Mouse (Mus musculus): Measurements from ENCODE around the gene Ncln. TPM values are rescaled to one million over a fixed set of nuclear protein-coding genes. Genes with fewer than 3 reads are reported as not detected.

Ncln gene
- polyA plus RNA-seq, 1 experiment from 2014 or later, result 92.6 TPM

DNA sequence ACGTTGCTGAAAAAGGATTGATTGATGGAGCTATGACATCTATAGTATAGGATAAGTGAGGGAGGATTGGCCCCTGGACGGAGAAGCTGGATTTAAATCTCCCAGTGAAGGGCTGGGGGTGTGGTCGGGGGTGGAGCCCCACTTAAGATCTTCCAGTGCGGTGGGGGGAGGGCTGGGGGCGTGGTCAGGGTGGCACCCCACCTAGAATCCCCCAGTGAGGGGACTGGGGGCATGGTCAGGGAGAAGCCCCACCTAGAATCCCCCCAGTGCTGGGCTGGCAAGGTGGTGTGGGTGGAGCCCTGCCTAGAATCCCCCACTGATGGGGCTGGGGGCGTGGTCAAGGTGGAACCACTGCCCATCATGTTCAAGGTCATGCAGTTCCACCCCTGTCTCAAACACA, 10.9 kb upstream of the Ncln start:
- DNase-seq (ENCODE audit: low spot score), result no peak
- WGBS, result 40% methylated on average over 6 of the region's 6 CpGs

DNA sequence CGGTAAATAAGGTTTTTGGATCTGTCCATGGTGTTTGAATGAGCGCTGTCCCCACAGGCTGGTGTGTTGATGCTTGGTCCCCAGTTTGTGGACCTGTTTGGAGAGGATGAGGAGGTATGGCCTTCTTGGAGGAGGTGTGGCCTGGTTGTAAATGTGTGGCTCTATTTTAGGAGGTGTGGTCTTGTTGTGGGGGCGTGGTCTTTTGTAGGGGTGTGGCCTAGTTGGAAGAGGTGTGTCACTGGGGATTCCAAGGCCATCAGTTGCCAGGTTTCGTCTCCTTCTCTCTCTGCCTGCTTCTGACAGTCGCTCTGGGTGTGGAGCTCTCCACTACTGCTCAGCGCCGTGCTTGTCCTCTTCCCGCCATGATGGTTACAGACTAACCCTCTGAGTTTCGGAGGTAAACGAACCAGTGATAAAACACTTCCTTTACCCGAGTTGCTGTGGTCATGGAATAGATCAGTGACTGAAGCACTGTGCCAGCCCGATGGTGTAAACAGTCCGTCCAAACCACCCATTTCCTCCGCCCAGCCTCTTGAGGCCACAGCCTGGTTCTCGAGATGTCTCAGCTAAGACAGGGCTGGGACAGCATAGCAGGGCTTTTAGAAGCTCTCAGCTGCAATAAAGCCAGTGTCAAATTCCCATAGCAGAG, 8.9 kb upstream of the Ncln start:
- no peak for DNase-seq (ENCODE audit: low spot score)
- Histone ChIP-seq H3K27me3 (ENCODE audit: insufficient read depth, poor library complexity, severe bottlenecking) (peaks cover 12% of the 10 kb centered on the region), H3K4me1 (replicated peaks) (peaks cover 9% of the 10 kb centered on the region), H3K27ac (no peak overlapping the region), H3K36me3 (no peaks in the 10 kb centered on the region), H3K4me3 (no peak overlapping the region), H3K9me3 (no peaks in the 10 kb centered on the region)
- WGBS, result 76% methylated on average over 15 of the region's 15 CpGs

More for the DNA sequence above, 10.9 kb upstream of the Ncln start:
- Histone ChIP-seq H3K36me3 (no peaks in the 10 kb centered on the region), H3K9me3 (no peaks in the 10 kb centered on the region), H3K27ac (no peak overlapping the region), H3K27me3 (ENCODE audit: insufficient read depth, poor library complexity, severe bottlenecking) (peaks cover 26% of the 10 kb centered on the region), H3K4me3 (no peak overlapping the region), H3K4me1 (replicated peaks) (peaks cover 9% of the 10 kb centered on the region)

DNA sequence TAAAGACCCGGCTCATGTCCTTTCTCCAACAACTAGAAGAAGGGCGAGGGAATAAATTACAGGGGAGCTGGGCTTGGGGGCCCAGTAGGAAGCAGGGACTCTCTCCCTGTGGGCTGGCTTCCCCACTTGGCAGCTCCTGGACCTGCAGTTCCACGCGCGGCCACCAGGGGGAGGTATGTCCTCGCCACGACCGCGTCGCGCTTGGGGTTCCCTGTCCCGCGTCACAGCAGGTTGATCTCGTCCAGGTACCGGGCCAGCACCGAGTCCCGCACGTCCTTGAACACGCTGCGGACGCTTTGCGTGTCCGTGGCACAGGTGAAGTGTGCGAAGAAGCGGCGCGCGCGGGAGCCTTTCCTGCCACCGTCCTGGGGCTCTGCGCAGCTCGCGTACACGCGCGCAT, 6.5 kb upstream of the Ncln start:
- WGBS, result 11% methylated on average over 36 of the region's 36 CpGs

DNA sequence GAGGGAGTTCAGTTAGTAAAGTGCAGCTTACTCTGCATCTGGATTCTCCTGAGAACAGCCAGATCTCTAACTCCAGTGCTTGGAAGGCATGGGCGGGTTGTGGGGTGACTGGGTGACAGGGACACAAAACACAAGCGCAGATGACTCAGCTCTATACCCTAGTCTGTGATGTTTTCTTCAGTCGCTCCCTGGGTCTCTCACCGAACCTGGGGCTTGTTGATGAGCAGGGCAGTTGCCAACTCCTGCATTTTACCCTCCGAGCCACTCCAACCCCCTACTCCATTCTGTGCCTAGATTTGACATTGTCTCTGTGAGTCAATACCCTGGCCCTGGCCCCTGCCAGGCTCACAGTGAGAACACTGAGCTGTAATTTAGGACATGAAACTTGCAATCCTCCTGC, 5.7 kb upstream of the Ncln start:
- WGBS, result 86% methylated on average over 5 of the region's 5 CpGs
- H3K27me3 ChIP-seq (ENCODE audit: insufficient read depth, poor library complexity, severe bottlenecking), result peaks cover 12% of the 10 kb centered on the region
- no peaks in the 10 kb centered on the region for H3K9me3 ChIP-seq
- no peak overlapping the region for H3K4me3 ChIP-seq
- no peaks in the 10 kb centered on the region for H3K36me3 ChIP-seq
- H3K27ac ChIP-seq, result no peak overlapping the region
- peaks cover 33% of the 10 kb centered on the region for H3K4me1 ChIP-seq (replicated peaks)
- DNase-seq (ENCODE audit: low spot score), result no peak

More for the DNA sequence above, 6.5 kb upstream of the Ncln start:
- Histone ChIP-seq H3K4me1 (replicated peaks) (peaks cover 26% of the 10 kb centered on the region), H3K27me3 (ENCODE audit: insufficient read depth, poor library complexity, severe bottlenecking) (peaks cover 12% of the 10 kb centered on the region), H3K9me3 (no peaks in the 10 kb centered on the region), H3K4me3 (peak overlapping the region; percentile 46), H3K27ac (peak overlapping the region; percentile 10; the same call in 1 of the 2 replicates), H3K36me3 (no peaks in the 10 kb centered on the region)
- peak; percentile 86 for DNase-seq (ENCODE audit: low spot score)

DNA sequence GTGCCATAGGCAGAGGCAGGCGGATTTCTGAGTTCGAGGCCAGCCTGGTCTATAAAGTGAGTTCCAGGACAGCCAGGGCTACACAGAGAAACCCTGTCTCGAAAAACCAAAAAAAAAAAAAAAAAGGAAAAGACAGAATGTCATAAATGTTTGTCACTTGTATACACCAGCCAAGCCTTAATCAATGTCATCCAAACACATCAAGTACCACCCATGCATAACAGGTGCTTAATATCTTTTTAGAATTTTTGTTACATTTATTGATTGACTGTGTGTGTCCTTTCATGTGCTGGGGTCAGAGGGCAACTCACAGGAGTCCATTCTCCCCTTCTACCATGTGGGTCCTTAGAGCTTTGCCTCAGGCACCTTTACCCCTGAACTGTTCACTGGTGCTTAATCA, 3.8 kb upstream of the Ncln start, which contains the start of gene S1pr4:
S1pr4 (minus strand) TSS at position 101 of the 400 bp plus-strand sequence.
- no peak for DNase-seq (ENCODE audit: low spot score)
- 80% methylated on average over 3 of the region's 3 CpGs for WGBS
- H3K27me3 ChIP-seq (ENCODE audit: insufficient read depth, poor library complexity, severe bottlenecking), result peaks cover 12% of the 10 kb centered on the region
- peak within 1 kb of the TSS; percentile 41; the same call in 1 of the 2 replicates for H3K27ac ChIP-seq
- no peaks in the 10 kb centered on the region for H3K36me3 ChIP-seq
- H3K9me3 ChIP-seq, result no peaks in the 10 kb centered on the region
- 0 out of 2 replicates have a peak within 1 kb of the TSS, but pooled peaks have one; percentile 7 for H3K4me3 ChIP-seq
- peaks cover 35% of the 10 kb centered on the region for H3K4me1 ChIP-seq (replicated peaks)

GRCm38 (mm10) chr10:81499250-81499901, 3.2 kb upstream of the Ncln start:
- H3K4me3 ChIP-seq, result 0 out of 2 replicates have a peak overlapping the region, but pooled peaks have one; percentile 7
- H3K27me3 ChIP-seq (ENCODE audit: insufficient read depth, poor library complexity, severe bottlenecking), result peaks cover 12% of the 10 kb centered on the region
- no peaks in the 10 kb centered on the region for H3K9me3 ChIP-seq
- H3K4me1 ChIP-seq (replicated peaks), result peaks cover 42% of the 10 kb centered on the region
- H3K27ac ChIP-seq, result peak overlapping the region; percentile 41; the same call in 1 of the 2 replicates
- H3K36me3 ChIP-seq, result no peaks in the 10 kb centered on the region
- DNase-seq (ENCODE audit: low spot score), result no peak
- WGBS, result 76% methylated on average over 23 of the region's 23 CpGs

DNA sequence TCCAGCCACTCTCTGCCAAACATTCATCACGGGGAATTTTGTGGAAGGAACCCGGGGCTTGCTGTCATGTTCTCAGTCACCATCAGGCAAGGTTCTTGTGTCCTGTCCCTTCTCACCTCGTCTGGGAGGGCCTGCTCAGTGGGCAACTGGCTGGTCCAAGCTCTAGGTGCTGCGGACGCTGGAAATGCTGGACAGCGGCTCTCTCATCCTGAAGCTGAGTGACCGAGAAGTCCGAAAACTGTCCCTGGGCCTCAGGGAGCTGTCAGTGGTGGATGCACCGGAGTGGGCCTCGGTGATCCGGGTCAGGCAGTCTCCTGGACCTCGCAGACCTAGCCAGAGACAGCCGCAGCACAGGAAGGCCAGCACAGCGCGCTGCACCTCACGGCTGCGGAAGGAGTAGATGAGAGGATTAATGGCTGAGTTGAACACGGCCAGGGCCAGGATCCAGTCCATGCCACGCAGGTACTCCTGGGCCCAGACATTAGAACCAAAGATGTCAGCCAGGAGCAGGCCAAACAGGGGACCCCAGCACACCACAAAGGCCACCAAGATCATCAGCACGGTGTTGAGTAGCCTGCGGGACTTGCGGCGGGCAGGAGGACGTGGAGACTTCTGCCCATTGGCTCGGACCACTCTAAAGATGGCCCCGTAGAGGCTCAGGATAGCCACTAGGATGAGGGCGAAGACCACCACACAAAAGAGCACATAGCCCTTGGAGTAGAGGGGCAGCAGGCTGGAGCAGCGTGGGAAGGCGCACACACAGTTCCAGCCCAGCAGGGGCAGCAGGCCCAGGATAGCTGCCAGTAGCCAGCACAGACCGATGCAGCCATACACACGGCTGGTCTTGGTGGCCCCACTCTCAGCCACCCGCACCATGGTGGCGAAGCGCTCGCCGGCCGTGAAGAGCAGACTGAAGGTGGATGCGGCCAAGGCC, 2.4 kb upstream of the Ncln start:
- 88% methylated on average over 38 of the region's 38 CpGs for WGBS
- DNase-seq (ENCODE audit: low spot score), result no peak
- Histone ChIP-seq H3K36me3 (peaks cover 6% of the 10 kb centered on the region), H3K9me3 (no peaks in the 10 kb centered on the region), H3K4me1 (replicated peaks) (peaks cover 50% of the 10 kb centered on the region), H3K4me3 (peak overlapping the region; percentile 7; the same call in 1 of the 2 replicates), H3K27me3 (ENCODE audit: insufficient read depth, poor library complexity, severe bottlenecking) (peaks cover 8% of the 10 kb centered on the region), H3K27ac (no peak overlapping the region)

GRCm38 (mm10) chr10:81497401-81498270, 1.4 kb upstream of the Ncln start:
- H3K4me1 ChIP-seq (replicated peaks), result peaks cover 49% of the 10 kb centered on the region
- H3K4me3 ChIP-seq, result peak overlapping the region; percentile 84
- no peaks in the 10 kb centered on the region for H3K9me3 ChIP-seq
- no peak for DNase-seq (ENCODE audit: low spot score)
- no peaks in the 10 kb centered on the region for H3K27me3 ChIP-seq (ENCODE audit: insufficient read depth, poor library complexity, severe bottlenecking)
- 0 out of 2 replicates have a peak overlapping the region, but pooled peaks have one; percentile 85 for H3K27ac ChIP-seq
- WGBS, result 86% methylated on average over 17 of the region's 17 CpGs
- peaks cover 16% of the 10 kb centered on the region for H3K36me3 ChIP-seq

- H3K4me1 ChIP-seq (replicated peaks), result peaks cover 48% of the 10 kb centered on the region
- H3K36me3 ChIP-seq, result peaks cover 22% of the 10 kb centered on the region
- WGBS, result 39% methylated on average over 4 of the region's 4 CpGs
- DNase-seq (ENCODE audit: low spot score), result no peak
- no peaks in the 10 kb centered on the region for H3K27me3 ChIP-seq (ENCODE audit: insufficient read depth, poor library complexity, severe bottlenecking)
- peak overlapping the region; percentile 85 for H3K27ac ChIP-seq
- H3K9me3 ChIP-seq, result no peaks in the 10 kb centered on the region
- peak overlapping the region; percentile 84 for H3K4me3 ChIP-seq
These were observed 777 bp upstream of the Ncln start for GRCm38 (mm10) chr10:81496969-81497368.

DNA sequence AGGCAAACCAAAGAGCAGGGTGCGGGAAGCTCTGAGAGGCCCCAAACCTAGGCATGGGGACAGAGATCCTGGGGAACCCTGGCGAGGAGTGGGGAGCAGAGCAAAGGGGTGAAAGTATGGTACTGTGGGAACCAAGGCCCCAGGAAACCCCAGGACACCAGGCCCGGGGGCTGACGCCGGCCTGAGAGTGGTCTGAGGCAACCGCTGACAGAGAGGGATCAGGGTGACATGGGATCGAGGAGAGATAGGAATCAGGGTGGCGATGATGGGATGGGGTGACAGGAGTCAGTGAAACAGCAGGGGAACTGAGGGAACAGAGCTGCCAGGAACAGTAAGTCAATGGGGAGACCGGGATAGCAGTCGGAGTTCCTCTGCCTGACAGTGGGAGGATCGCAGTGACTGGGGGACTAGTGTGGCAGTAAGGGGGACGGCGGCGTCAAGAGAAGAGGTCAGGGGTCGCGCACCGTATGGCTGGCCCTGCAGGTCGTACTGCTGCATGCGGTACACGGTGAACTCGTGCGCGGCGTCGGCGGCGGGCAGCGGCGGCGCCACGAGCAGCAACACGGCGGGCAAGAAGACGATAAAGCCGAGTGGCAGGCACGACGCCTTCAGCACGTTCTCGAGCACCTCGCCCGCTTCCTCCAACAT, 452 bp downstream of the Ncln start:
- no peaks in the 10 kb centered on the region for H3K9me3 ChIP-seq

GRCm38 (mm10) chr10:81495151-81495550, 1.0 kb downstream of the Ncln start:
- Histone ChIP-seq H3K4me3 (peak overlapping the region; percentile 84), H3K4me1 (replicated peaks) (peaks cover 48% of the 10 kb centered on the region), H3K27ac (peak overlapping the region; percentile 85), H3K36me3 (peaks cover 41% of the 10 kb centered on the region), H3K9me3 (no peaks in the 10 kb centered on the region), H3K27me3 (ENCODE audit: insufficient read depth, poor library complexity, severe bottlenecking) (no peaks in the 10 kb centered on the region)
- no peak for DNase-seq (ENCODE audit: low spot score)
- 78% methylated on average over 6 of the region's 6 CpGs for WGBS

More for the DNA sequence above, 452 bp downstream of the Ncln start:
- Histone ChIP-seq H3K36me3 (peaks cover 35% of the 10 kb centered on the region), H3K4me3 (peak overlapping the region; percentile 84), H3K27ac (peak overlapping the region; percentile 85), H3K4me1 (replicated peaks) (peaks cover 48% of the 10 kb centered on the region), H3K27me3 (ENCODE audit: insufficient read depth, poor library complexity, severe bottlenecking) (no peaks in the 10 kb centered on the region)
- WGBS, result 3% methylated on average over 41 of the region's 41 CpGs
- no peak for DNase-seq (ENCODE audit: low spot score)
